Mouse (Mus musculus) B cell, adult (primary cell): ENCODE results near the gene Top1. TPM values are rescaled to one million over a fixed set of nuclear protein-coding genes. Genes with fewer than 3 reads are reported as not detected.

Source experiments
- total RNA-seq: library from RNA; stranded (reverse); gene quantifications from 4 replicates; pipeline ENCODE4 v1.2.4, GENCODE M21; 2023; ENCODE audit not compliant: inconsistent age

Top1 gene
- total RNA-seq, result 142 to 158 TPM (median 151 TPM) in 4 replicates

GRCm38 (mm10) chr2:160645614-160646137 is at the start of gene Top1:
TSS of gene Top1 (plus strand) at chr2:160645888.

GRCm38 (mm10) chr2:160731117-160731838 is 85.6 kb downstream of the Top1 start, which contains the start of gene Plcg1:
TSS of gene Plcg1 (plus strand) at chr2:160731300.

Other genes with a start within 250 kb of the Top1 start
- gene Plcg1, start 85.4 kb downstream of the Top1 start, total RNA-seq, result 39.0 to 48.1 TPM (median 41.3 TPM) in 4 replicates
- gene Zhx3, start 227.1 kb downstream of the Top1 start, total RNA-seq, result 4.8 to 6.4 TPM (median 5.8 TPM) in 4 replicates
- gene Lpin3, start 234.8 kb downstream of the Top1 start, total RNA-seq, result not detected in 4 replicates